ENCODE assay signal across 18 mouse cellular contexts in the genomic region with DNA sequence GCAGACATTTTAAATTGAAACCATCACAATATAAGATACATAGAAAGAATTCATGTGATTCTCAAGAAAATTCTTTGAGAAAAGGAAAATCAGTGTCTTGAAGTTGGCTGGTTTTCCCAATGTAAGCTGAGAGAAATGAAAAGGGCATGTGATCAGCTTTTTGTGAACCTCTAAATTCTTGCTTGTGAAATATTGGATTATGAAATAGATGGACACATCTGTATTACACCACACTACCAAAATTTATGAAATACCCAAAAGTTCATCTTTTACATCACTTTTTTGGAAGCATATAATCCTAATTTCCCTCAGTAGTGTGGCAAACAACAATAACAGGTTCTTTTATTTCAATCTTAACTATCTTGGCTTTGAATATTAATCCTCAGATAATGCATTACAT.
DNase-seq lines count a peak whose midpoint lies in the region; ATAC-seq lines count a peak whose summit lies in the region.
"Had no signal": no experiment of that assay in that cellular context is flagged by ENCODE, and none has a peak within 500 bp of the region (broad histone marks: within the 10 kb centered on the region; RNA-seq: fewer than 3 reads in every experiment).

No protein-coding gene starts in this region.

- ATAC-seq in megakaryocyte, adult 5-6 weeks (ENCODE audit: poor library complexity, severe bottlenecking), result peak; percentile 87
- ATAC-seq in monocyte, adult 5-6 weeks (replicated peaks; ENCODE audit: insufficient number of reproducible peaks, low FRiP score, low TSS enrichment, poor library complexity, severe bottlenecking), result 0 out of 2 replicates have a peak, but pooled peaks have one; percentile 43
- no peak for ATAC-seq in activated CD4-positive, CD25-positive, alpha-beta regulatory T cell, adult 4 months
- ATAC-seq: forebrain, embryonic 15.5 days; forebrain, postnatal 0 days had no signal

- peak; percentile 6 for DNase-seq in adipocyte (ENCODE audit: low spot score)
- DNase-seq in heart, postnatal 25 days (ENCODE audit: low spot score), result no peak
- no peak for DNase-seq in gastrocnemius, postnatal 10 days
- DNase-seq: adrenal gland, adult 2 months; adrenal gland, postnatal 10 days; adrenal gland, postnatal 25 days; cerebellum, adult 11 months; cerebellum, adult 18-20 months; cerebellum, adult 8-10 months; cerebellum, adult 9-11 months; cerebellum, postnatal 14 days; cerebellum, postnatal 36 days; embryo, embryonic 11 days; forebrain, postnatal 0 days had no signal

- intact Hi-C loops in heart, postnatal 25 days (cut with DNase I), result no loop called here
